Mouse (Mus musculus): ENCODE measurements around the gene 4930558C23Rik.

DNA sequence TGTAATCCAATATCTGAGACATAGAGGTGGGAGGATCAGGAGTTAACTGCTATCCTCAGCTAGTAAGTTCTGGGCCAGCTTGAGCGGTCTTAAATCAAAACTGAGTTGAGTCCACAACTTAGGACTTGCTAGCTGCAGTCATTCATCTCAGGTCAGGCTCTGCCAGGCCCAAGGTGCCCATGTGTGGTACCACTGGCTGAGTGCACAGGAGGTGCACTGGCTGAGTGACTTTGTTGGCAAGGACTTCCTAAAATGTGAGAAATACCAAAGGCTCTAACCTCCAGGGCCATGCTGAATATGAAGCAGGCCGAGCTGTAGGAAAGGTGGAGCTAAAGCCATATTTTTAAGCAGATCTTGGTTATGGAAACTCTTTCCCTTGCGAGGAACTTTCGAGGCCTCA, 65.3 kb downstream of the 4930558C23Rik start:
- TF ChIP-seq GATA1 (IDR thresholded peaks at IDR 0.05; ENCODE audit: low read length) (no peak), TAL1 (IDR thresholded peaks at IDR 0.05; ENCODE audit: low read length) (no peak)
